In the genomic region with DNA sequence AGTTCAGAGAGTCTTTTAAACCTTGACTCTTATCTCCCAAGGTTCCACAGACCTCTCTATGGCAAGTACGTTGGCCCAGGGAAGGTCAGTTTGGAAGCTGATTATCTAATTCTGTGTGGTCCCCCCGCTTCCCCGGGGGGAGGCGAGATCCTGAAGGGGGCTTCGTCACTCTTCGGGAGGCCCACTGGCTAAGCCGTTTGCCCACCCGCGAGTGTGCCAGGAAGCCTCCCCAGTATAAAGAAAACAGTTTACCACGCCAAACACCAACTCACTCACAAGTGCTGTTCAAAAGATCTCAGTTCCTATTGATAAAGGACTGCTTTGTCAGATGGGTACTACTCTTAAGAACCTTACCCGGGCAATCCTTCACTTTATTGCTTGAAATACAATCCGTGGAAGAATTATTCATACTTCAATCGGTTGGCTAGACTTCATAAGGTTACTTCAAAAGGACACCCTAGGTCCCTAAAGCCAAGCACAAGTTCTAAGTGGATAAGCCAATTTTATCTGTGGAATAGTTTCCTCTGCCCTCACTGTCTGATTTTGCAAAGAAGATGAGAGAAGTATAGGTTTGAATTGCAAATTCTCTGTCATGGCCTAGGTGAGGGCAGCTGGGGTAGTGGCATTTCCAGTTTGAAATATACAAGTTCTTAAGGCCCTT, we compare ENCODE assay signal across 9 mouse cellular contexts.
A peak's percentile ranks its signal among the peaks of the same experiment; 100 is the strongest.
DNase-seq lines count a peak whose midpoint lies in the region; ATAC-seq lines count a peak whose summit lies in the region.
"Had no signal": no experiment of that assay in that cellular context is flagged by ENCODE, and none has a peak within 500 bp of the region (broad histone marks: within the 10 kb centered on the region; RNA-seq: fewer than 3 reads in every experiment).

No protein-coding gene starts in this region.

- H3K36me3 ChIP-seq in heart, embryonic 15.5 days: no peaks in the 10 kb centered on the region
- H3K36me3 ChIP-seq in hindbrain, embryonic 11.5 days (ENCODE audit: control insufficient read depth, insufficient read depth, low read length): no peaks in the 10 kb centered on the region
- peaks cover 22% of the 10 kb centered on the region for H3K36me3 ChIP-seq in midbrain, embryonic 10.5 days
- H3K36me3 ChIP-seq: G1E had no signal

- no peak overlapping the region for H3K27ac ChIP-seq in heart, embryonic 15.5 days
- H3K27ac ChIP-seq in hindbrain, embryonic 11.5 days (ENCODE audit: low read depth, low read length): no peak overlapping the region
- H3K27ac ChIP-seq in midbrain, embryonic 10.5 days (replicated peaks): peak overlapping the region; percentile 97

- intact Hi-C loops in heart, postnatal 25 days (cut with DNase I): loop anchor here (5.0 kb wide), 2 partner anchors 41 to 109 kb away; no protein-coding TSS in a partner anchor

- no peak for ATAC-seq in heart, embryonic 15.5 days (replicated peaks; ENCODE audit: insufficient number of reproducible peaks, insufficient read depth, low FRiP score, low read depth)
- ATAC-seq in hindbrain, embryonic 11.5 days (ENCODE audit: low FRiP score): no peak

- no peaks in the 10 kb centered on the region for H3K9me3 ChIP-seq in heart, embryonic 15.5 days (replicated peaks)
- no peaks in the 10 kb centered on the region for H3K9me3 ChIP-seq in hindbrain, embryonic 11.5 days (ENCODE audit: control insufficient read depth, low read length)
- no peaks in the 10 kb centered on the region for H3K9me3 ChIP-seq in midbrain, embryonic 10.5 days (replicated peaks)
- H3K9me3 ChIP-seq: G1E had no signal

- peaks cover 35% of the 10 kb centered on the region for H3K27me3 ChIP-seq in heart, embryonic 15.5 days
- peaks cover 6% of the 10 kb centered on the region; the same call in 1 of the 2 replicates for H3K27me3 ChIP-seq in hindbrain, embryonic 11.5 days (ENCODE audit: control insufficient read depth, insufficient read depth, low read length)
- peaks cover 36% of the 10 kb centered on the region for H3K27me3 ChIP-seq in midbrain, embryonic 10.5 days (ENCODE audit: low read depth, poor library complexity, severe bottlenecking)

- peaks cover 20% of the 10 kb centered on the region for H3K4me1 ChIP-seq in heart, embryonic 15.5 days (replicated peaks)
- peaks cover 2% of the 10 kb centered on the region for H3K4me1 ChIP-seq in hindbrain, embryonic 11.5 days (replicated peaks; ENCODE audit: control insufficient read depth, insufficient read depth, low read length)
- peaks cover 60% of the 10 kb centered on the region for H3K4me1 ChIP-seq in midbrain, embryonic 10.5 days

- 35% methylated on average over 13 of the region's 13 CpGs for WGBS in heart, embryonic 15.5 days
- 7% methylated on average over 13 of the region's 13 CpGs for WGBS in hindbrain, embryonic 11.5 days
- WGBS in midbrain, embryonic 10.5 days: 6% methylated on average over 13 of the region's 13 CpGs

- peak overlapping the region; percentile 72 for H3K4me3 ChIP-seq in heart, embryonic 15.5 days
- H3K4me3 ChIP-seq in hindbrain, embryonic 11.5 days (ENCODE audit: low read depth, low read length): peak overlapping the region; percentile 61; the same call in 1 of the 2 replicates
- peak overlapping the region; percentile 80 for H3K4me3 ChIP-seq in midbrain, embryonic 10.5 days

- DNase-seq in heart, postnatal 25 days (ENCODE audit: low spot score): no peak
- DNase-seq in adrenal gland, postnatal 36 days: peak; percentile 15 to 43
- no peak for DNase-seq in hindbrain, embryonic 11.5 days (ENCODE audit: low spot score)
- DNase-seq in midbrain, embryonic 10.5 days (ENCODE audit: low spot score): no peak
- no peak for DNase-seq in left cerebral cortex, adult 18-20 months (ENCODE audit: low spot score in 2 of 2)
- DNase-seq in frontal cortex, postnatal 36 days (ENCODE audit: low spot score in 2 of 2): no peak
- DNase-seq in heart, adult 8-10 months (ENCODE audit: low spot score): no peak

- H3K4me2 ChIP-seq in heart, embryonic 15.5 days: peak overlapping the region; percentile 97
- peak overlapping the region; percentile 82 for H3K4me2 ChIP-seq in hindbrain, embryonic 11.5 days (replicated peaks; ENCODE audit: low read depth, low read length)

- H3K9ac ChIP-seq in heart, embryonic 15.5 days: no peak overlapping the region
- H3K9ac ChIP-seq in hindbrain, embryonic 11.5 days (ENCODE audit: low read depth, low read length): 0 out of 2 replicates have a peak overlapping the region, but pooled peaks have one; percentile 44

Comparison
In these comparisons a context has a peak if more than half of its experiments do, and no peak if none do; other contexts are left out.
1. DNase-seq: peak in adrenal gland, postnatal 36 days (2 of 2); none in heart, postnatal 25 days (single experiment), hindbrain, embryonic 11.5 days (single experiment), midbrain, embryonic 10.5 days (single experiment), left cerebral cortex, adult 18-20 months (0 of 2), frontal cortex, postnatal 36 days (0 of 2) and heart, adult 8-10 months (single experiment).
2. Peak in every context shown above with its lines, with median percentiles within 50 percentile points of each other: H3K4me3 ChIP-seq.